Mouse (Mus musculus): Measurements from ENCODE around the gene Ntm.

GRCm38 (mm10) chr9:29586381-29586770, 376.6 kb downstream of the Ntm start:
- TF ChIP-seq MAX (IDR thresholded peaks at IDR 0.05; ENCODE audit: low read depth) = no peak
- TF ChIP-seq POLR2A (IDR thresholded peaks at IDR 0.05; ENCODE audit: insufficient read length, low read depth) = no peak
- no peak for TF ChIP-seq CEBPB (IDR thresholded peaks at IDR 0.05; ENCODE audit: insufficient read depth, poor library complexity, severe bottlenecking)
- TF ChIP-seq USF1 (IDR thresholded peaks at IDR 0.05; ENCODE audit: low read depth) = no peak
- TF ChIP-seq REST (IDR thresholded peaks at IDR 0.05; ENCODE audit: insufficient read depth, insufficient read length) = no peak
